Mouse (Mus musculus): ENCODE data around the gene Rgs6. TPM values are rescaled to one million over a fixed set of nuclear protein-coding genes. Genes with fewer than 3 reads are reported as not detected.

Rgs6 gene
- total RNA-seq, 2 experiments from 2014 or later, result 0.61 to 0.75 TPM

DNA sequence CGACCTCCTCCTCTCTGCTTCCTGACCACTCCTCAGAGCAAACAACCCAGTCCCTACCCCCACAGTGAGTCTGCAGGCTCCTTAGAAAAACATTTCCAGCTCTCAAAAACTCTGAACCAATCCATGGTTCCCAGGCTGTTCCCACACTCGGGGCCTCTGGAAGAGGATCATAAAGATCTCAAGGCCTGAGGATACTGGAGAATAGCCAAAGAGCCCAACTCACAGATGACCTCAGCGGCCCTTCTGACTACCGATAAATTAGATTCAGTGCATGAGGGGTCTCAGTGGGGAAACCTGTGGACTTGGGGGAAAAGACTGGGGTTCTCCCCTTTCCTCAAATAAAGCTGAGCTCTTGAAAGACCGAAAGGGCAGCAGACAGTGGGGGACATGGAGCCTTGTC, 622.2 kb downstream of the Rgs6 start:
- TF ChIP-seq CTCF (IDR thresholded peaks at IDR 0.05), result no peak
- Histone ChIP-seq H3K27ac (no peak overlapping the region), H3K4me3 (no peak overlapping the region)
- intact Hi-C loops (cut with DNase I), result loop anchor here (5.0 kb wide), 1 partner anchor 292 kb away; no protein-coding TSS in a partner anchor
- DNase-seq, result no peak

- intact Hi-C loops (cut with DNase I), result loop anchor here (5.0 kb wide), 1 partner anchor 292 kb away; no protein-coding TSS in a partner anchor
- no peak overlapping the region for H3K27ac ChIP-seq
- TF ChIP-seq CTCF (IDR thresholded peaks at IDR 0.05), result no peak
Measured at GRCm38 (mm10) chr12:83210735-83211134, 622.6 kb downstream of the Rgs6 start.

DNA sequence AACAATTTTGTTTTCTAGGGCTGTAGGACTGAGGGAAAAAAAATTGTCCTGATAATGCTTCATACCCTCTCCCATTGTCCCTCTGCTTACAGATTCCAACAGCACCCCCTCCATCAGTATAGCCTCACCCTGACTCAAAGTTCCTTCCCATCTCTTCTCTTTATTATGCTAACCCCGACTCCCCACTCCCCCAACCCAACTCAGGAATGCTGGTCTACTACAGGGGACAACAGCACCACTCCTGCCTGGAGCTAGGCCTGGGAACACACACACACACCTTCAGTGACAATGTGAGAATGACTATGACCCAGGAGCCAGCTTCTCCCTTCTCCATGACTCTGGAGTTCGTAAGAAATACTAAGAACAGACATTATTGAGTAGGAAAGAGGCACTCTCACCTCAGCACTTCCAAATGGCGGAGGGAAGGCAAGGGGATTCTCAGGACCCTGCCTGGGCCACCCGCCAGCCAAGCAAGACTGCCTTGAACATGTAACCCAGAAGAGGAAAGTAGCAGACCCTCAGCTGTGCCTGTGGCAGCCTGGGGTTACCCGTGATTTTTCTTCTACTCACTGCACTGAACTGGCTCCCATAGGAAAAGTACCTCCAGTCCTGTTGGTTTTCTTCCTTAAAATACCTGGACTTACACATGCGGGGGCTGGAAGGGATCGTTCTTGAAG, 623.2 kb downstream of the Rgs6 start:
- intact Hi-C loops (cut with DNase I), result loop anchor here (5.0 kb wide), 1 partner anchor 291 kb away; no protein-coding TSS in a partner anchor
- H3K4me3 ChIP-seq, result no peak overlapping the region
- no peak overlapping the region for H3K27ac ChIP-seq
- DNase-seq, result no peak
- no peak for TF ChIP-seq CTCF (IDR thresholded peaks at IDR 0.05)

More at GRCm38 (mm10) chr12:83210735-83211134, 622.6 kb downstream of the Rgs6 start:
- no peak overlapping the region for H3K4me3 ChIP-seq
- no peak for DNase-seq
